Mouse (Mus musculus) hindbrain, embryonic 16.5 days (tissue): ENCODE measurements at regions not wholly inside any gene's neighbourhood (a gene's known extent, or its start where the extent isn't known, plus 50 kb on each side); places are given as distances from the start of the nearest gene placed in this dataset.
A peak's percentile ranks its signal among the peaks of the same experiment; 100 is the strongest.
"Not testable (repeated sequence)": the region's sequence is repeated elsewhere in the genome, so short reads cannot be mapped to it uniquely, and the experiment has no call there.

Experiments used
- ATAC-seq: fragments of 200-750 bp; cut with Nextera tagmentation; 2 replicates; pipeline ENCODE4 v1.8.0; 2017; ENCODE audit warnings: moderate TSS enrichment, moderate library complexity
- H3K27ac ChIP-seq: fragments of 300-500 bp; sonication (generic); 2 replicates; pipeline ENCODE4 v1.5.1; 2014; ENCODE audit warnings: low read depth, mild to moderate bottlenecking, control low read depth, low read length, moderate library complexity
- H3K27me3 ChIP-seq: fragments of 300-500 bp; sonication (generic); replicated peaks from 2 replicates; pipeline ENCODE4 v1.6.1; 2014; ENCODE audit warnings: low read length; ENCODE audit not compliant: control insufficient read depth, insufficient read depth
- H3K36me3 ChIP-seq: fragments of 300-500 bp; sonication (generic); 2 replicates; pipeline ENCODE4 v1.6.1; 2014; ENCODE audit warnings: mild to moderate bottlenecking, low read length, moderate library complexity, mixed read lengths; ENCODE audit not compliant: control insufficient read depth, insufficient read depth
- H3K4me1 ChIP-seq: fragments of 300-500 bp; sonication (generic); 2 replicates; pipeline ENCODE4 v1.6.1; 2014; ENCODE audit warnings: low read depth, low read length; ENCODE audit not compliant: control insufficient read depth, insufficient read depth
- H3K4me2 ChIP-seq: fragments of 300-500 bp; sonication (generic); 2 replicates; pipeline ENCODE4 v1.6.1; 2014; ENCODE audit warnings: mild to moderate bottlenecking, low read length, control low read depth, moderate library complexity
- H3K4me3 ChIP-seq: fragments of 300-500 bp; sonication (generic); 2 replicates; pipeline ENCODE4 v1.5.1; 2014; ENCODE audit warnings: mild to moderate bottlenecking, low read length, control low read depth, moderate library complexity
- H3K9ac ChIP-seq: fragments of 300-500 bp; sonication (generic); 2 replicates; pipeline ENCODE4 v1.6.1; 2014; ENCODE audit warnings: low read depth, mild to moderate bottlenecking, control low read depth, low read length, moderate library complexity
- H3K9me3 ChIP-seq: fragments of 300-500 bp; sonication (generic); 2 replicates; pipeline ENCODE4 v1.6.1; 2014; ENCODE audit warnings: mild to moderate bottlenecking, low read length, moderate library complexity; ENCODE audit not compliant: control insufficient read depth
- WGBS: fragments of 180-500 bp; shearing (Covaris S2); extraction: QIAGEN DNeasy Blood & Tissue Kit; methylation state at CpG from one replicate; pipeline ENCODE4 v1.1.7; 2014; 5-methylcytosine and 5-hydroxymethylcytosine counted together

- H3K9me3 ChIP-seq, result peaks cover 2% of the 10 kb centered on the region; the same call in 1 of the 2 replicates
- no peak overlapping the region for H3K4me2 ChIP-seq
- ATAC-seq, result peak; percentile 67
- 54% methylated on average over 5 of the region's 5 CpGs for WGBS
- no peak overlapping the region for H3K27ac ChIP-seq
- H3K36me3 ChIP-seq, result no peaks in the 10 kb centered on the region
- H3K4me1 ChIP-seq, result no peaks in the 10 kb centered on the region
- no peaks in the 10 kb centered on the region for H3K27me3 ChIP-seq
- H3K4me3 ChIP-seq, result no peak overlapping the region
- H3K9ac ChIP-seq, result no peak overlapping the region
These were observed 180.5 kb upstream of the Plcz1 start for GRCm38 (mm10) chr6:140221653-140222272.

GRCm38 (mm10) chr6:140218789-140219188, 177.5 kb upstream of the Plcz1 start:
- WGBS, result 76% methylated on average over 10 of the region's 10 CpGs
- Histone ChIP-seq H3K4me1 (no peaks in the 10 kb centered on the region), H3K4me2 (no peak overlapping the region), H3K27ac (no peak overlapping the region), H3K4me3 (no peak overlapping the region), H3K36me3 (no peaks in the 10 kb centered on the region), H3K9me3 (no peaks in the 10 kb centered on the region; the same call in 1 of the 2 replicates), H3K9ac (no peak overlapping the region), H3K27me3 (no peaks in the 10 kb centered on the region)
- no peak for ATAC-seq

GRCm38 (mm10) chr6:140212403-140212802, 171.1 kb upstream of the Plcz1 start:
- H3K9me3 ChIP-seq, result no peaks in the 10 kb centered on the region
- no peak overlapping the region for H3K9ac ChIP-seq
- H3K27ac ChIP-seq, result no peak overlapping the region
- no peak overlapping the region for H3K4me3 ChIP-seq
- no peak overlapping the region for H3K4me2 ChIP-seq
- ATAC-seq, result no peak
- H3K4me1 ChIP-seq, result no peaks in the 10 kb centered on the region
- H3K27me3 ChIP-seq, result no peaks in the 10 kb centered on the region
- H3K36me3 ChIP-seq, result no peaks in the 10 kb centered on the region
- 75% methylated on average over 2 of the region's 2 CpGs for WGBS

- Histone ChIP-seq H3K9ac (no peak overlapping the region), H3K27me3 (no peaks in the 10 kb centered on the region), H3K4me1 (no peaks in the 10 kb centered on the region), H3K4me3 (no peak overlapping the region), H3K9me3 (no peaks in the 10 kb centered on the region), H3K4me2 (no peak overlapping the region), H3K36me3 (no peaks in the 10 kb centered on the region), H3K27ac (no peak overlapping the region)
- 92% methylated on average over 6 of the region's 6 CpGs for WGBS
- no peak for ATAC-seq
These were observed 168.9 kb upstream of the Plcz1 start for GRCm38 (mm10) chr6:140210141-140210540.

GRCm38 (mm10) chr6:140209083-140209482, 167.8 kb upstream of the Plcz1 start:
- 79% methylated on average over 14 of the region's 14 CpGs for WGBS

GRCm38 (mm10) chr6:140208375-140208774, 167.1 kb upstream of the Plcz1 start:
- Histone ChIP-seq H3K4me1 (no peaks in the 10 kb centered on the region), H3K36me3 (no peaks in the 10 kb centered on the region), H3K27ac (no peak overlapping the region), H3K9ac (no peak overlapping the region), H3K4me2 (no peak overlapping the region), H3K27me3 (no peaks in the 10 kb centered on the region), H3K9me3 (no peaks in the 10 kb centered on the region), H3K4me3 (no peak overlapping the region)
- 66% methylated on average over 3 of the region's 3 CpGs for WGBS
- peak; percentile 46; the same call in 1 of the 2 replicates for ATAC-seq

More at GRCm38 (mm10) chr6:140209083-140209482, 167.8 kb upstream of the Plcz1 start:
- Histone ChIP-seq H3K4me2 (no peak overlapping the region), H3K4me1 (no peaks in the 10 kb centered on the region), H3K36me3 (no peaks in the 10 kb centered on the region), H3K27ac (no peak overlapping the region), H3K4me3 (no peak overlapping the region), H3K9ac (no peak overlapping the region), H3K27me3 (no peaks in the 10 kb centered on the region), H3K9me3 (no peaks in the 10 kb centered on the region)
- ATAC-seq, result no peak; the same call in 1 of the 2 replicates

GRCm38 (mm10) chr6:140206676-140207075, 165.4 kb upstream of the Plcz1 start:
- not testable (repeated sequence) for H3K4me2 ChIP-seq, ATAC-seq, H3K36me3 ChIP-seq, H3K4me1 ChIP-seq, H3K27ac ChIP-seq, H3K27me3 ChIP-seq, H3K4me3 ChIP-seq, H3K9me3 ChIP-seq, H3K9ac ChIP-seq
- WGBS, result 93% methylated on average over 11 of the region's 11 CpGs

GRCm38 (mm10) chr6:140201356-140201755, 160.1 kb upstream of the Plcz1 start:
- Histone ChIP-seq H3K4me1 (no peaks in the 10 kb centered on the region), H3K36me3 (no peaks in the 10 kb centered on the region), H3K4me3 (no peak overlapping the region), H3K9me3 (no peaks in the 10 kb centered on the region), H3K9ac (no peak overlapping the region), H3K4me2 (no peak overlapping the region), H3K27me3 (no peaks in the 10 kb centered on the region), H3K27ac (no peak overlapping the region)
- WGBS, result 73% methylated on average over 1 of the region's 1 CpGs
- no peak for ATAC-seq

- Histone ChIP-seq H3K27me3 (no peaks in the 10 kb centered on the region), H3K9me3 (no peaks in the 10 kb centered on the region), H3K4me2 (no peak overlapping the region), H3K4me1 (no peaks in the 10 kb centered on the region), H3K27ac (no peak overlapping the region), H3K9ac (no peak overlapping the region), H3K4me3 (no peak overlapping the region), H3K36me3 (no peaks in the 10 kb centered on the region)
- ATAC-seq, result no peak
- WGBS, result 83% methylated on average over 5 of the region's 5 CpGs
These were observed 159.1 kb upstream of the Plcz1 start for GRCm38 (mm10) chr6:140200322-140200721.
